Mouse (Mus musculus) ovary, postnatal 14 days (tissue): Measurements from ENCODE around the gene Mrps22.

Experiments used
- DNase-seq: peaks from one replicate; pipeline ENCODE4 v3.0.0; 2022; ENCODE audit warnings: low spot score

Mrps22 gene

GRCm38 (mm10) chr9:98601156-98601836, at the start of gene Mrps22:
Mrps22 (minus strand) TSS chr9:98601660.
- peak; percentile 73 for DNase-seq

- no peak for DNase-seq
Measured at GRCm38 (mm10) chr9:98650547-98650946, 49.1 kb upstream of the Mrps22 start.

GRCm38 (mm10) chr9:98647418-98647817, 46.0 kb upstream of the Mrps22 start:
- DNase-seq: no peak

GRCm38 (mm10) chr9:98645750-98646149, 44.3 kb upstream of the Mrps22 start:
- peak; percentile 76 for DNase-seq

GRCm38 (mm10) chr9:98642126-98642525, 40.7 kb upstream of the Mrps22 start:
- DNase-seq: no peak

DNA sequence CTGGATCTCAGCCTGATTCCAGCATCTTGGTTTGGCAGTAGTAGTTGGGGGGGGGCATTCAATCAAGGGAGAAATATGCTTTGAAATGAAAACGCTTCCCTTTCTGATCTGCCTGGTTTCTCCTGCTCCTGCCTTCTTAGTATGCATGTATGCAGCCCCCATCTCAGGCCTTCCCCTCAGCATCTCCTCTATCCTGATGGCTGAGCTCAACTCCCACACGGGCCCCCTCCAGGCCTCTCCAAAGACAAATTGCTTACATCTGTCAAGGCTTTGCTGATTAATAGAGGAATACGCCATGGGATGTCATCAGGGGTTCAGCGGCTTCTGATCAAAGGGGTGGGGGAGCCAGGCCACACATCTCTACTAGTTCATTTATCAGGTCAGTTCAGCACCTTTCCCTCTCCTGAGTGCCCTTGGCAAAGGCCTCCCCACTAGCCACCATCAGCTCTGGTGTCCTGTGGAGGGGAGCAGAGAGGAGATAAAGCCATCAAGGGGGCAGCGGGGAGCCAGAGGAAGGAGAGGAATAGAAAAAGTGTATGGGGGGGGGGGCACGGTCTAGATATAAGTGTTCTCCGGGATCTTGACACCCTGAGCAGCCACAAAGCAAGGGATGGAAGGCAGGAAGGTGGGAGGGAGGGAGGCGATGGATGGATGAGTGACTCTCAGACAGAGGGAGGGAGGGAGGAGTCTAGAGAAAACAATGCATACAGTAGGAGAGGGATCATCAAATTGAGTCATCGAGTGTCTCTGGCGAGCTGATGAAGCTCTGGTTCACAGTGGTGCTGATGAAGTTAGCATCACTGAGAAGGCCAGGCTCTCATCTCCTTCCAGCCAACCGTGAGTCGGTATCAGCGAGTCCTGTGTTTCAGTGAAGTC, 32.1 kb upstream of the Mrps22 start:
- no peak for DNase-seq

GRCm38 (mm10) chr9:98628480-98628879, 27.0 kb upstream of the Mrps22 start:
- DNase-seq: no peak

- DNase-seq: no peak
Measured at GRCm38 (mm10) chr9:98604896-98605295, 3.4 kb upstream of the Mrps22 start.

- no peak for DNase-seq
Measured at GRCm38 (mm10) chr9:98601837-98602359, 438 bp upstream of the Mrps22 start.

GRCm38 (mm10) chr9:98600094-98600493, 1.4 kb downstream of the Mrps22 start:
- DNase-seq: no peak

GRCm38 (mm10) chr9:98583852-98584251, 17.6 kb downstream of the Mrps22 start:
- no peak for DNase-seq

DNA sequence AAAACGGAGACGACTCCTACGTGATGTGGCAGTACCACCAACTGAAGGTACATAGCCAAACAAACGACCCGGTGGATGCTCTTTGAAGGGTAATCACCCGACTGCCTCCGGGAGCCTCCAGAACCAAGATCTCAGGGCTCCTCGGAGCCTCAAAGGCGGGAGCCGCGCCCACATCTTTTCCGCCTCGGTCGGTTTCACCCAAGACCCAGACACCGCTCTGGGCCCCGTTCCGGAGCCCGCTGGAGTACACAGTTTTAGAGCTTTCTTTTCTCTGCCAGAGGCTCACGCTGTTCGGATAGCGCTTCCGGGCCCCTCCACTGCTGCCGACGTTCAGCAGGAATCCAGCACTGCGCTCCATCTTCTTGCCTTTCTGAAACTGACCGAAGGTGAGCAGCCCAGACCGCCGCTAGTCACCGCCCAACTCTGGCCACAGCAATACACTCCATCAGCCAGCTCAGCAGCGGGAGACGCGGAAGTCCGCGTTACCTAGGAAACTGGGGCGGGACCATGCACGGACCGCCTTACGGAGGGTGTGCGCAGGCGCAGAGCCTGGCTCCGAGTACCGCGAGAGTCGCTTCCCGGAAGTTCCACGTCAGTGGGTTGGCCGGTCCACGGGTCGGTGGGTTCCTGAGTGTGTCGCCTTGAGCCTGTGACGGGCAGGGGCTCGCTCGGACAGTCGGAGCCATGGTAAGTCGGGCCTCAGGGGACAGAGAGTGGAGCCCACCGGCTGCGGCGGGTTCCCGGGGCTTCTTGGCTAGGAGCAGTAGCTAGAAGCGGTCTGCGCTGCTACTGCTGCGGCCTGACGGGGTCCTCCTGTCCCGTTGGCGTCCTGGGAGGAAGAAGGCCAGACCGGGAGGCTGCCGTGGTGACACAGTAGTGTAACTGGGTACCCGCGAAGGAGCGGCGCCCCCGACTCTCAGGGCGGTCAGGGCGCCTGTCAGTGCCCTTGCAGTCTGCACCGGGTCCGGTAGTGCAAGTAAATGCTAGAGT, 38.0 kb downstream of the Mrps22 start, which contains the start of gene Copb2:
Copb2 (plus strand) TSS at position 585 of the 990 bp plus-strand sequence.
- peak; percentile 99 for DNase-seq

DNA sequence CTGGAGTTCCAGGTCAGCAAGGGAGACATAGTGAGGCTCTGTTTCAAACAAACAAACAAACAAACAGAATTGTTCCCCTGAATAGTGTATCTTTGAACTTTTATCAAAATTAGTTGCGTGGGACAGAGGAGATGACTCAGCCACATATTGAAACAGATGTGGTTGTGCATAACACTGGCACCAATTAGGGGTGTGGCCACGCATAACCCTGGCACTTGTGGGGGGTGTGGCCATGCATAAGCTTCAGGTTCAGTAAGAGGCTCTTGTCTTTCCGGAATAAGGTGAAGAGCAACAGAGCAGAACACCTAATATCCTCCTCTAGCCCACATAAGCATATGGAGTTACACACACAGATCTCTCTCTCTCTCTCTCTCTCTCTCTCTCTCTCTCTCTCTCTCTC, 57.4 kb downstream of the Mrps22 start:
- DNase-seq: no peak
